Mouse (Mus musculus) 416B (cell line): ENCODE measurements at regions not wholly inside any gene's neighbourhood (a gene's known extent, or its start where the extent isn't known, plus 50 kb on each side); places are given as distances from the start of the nearest gene placed in this dataset.
A peak's percentile ranks its signal among the peaks of the same experiment; 100 is the strongest.

Source experiments
- DNase-seq: peaks from one replicate; pipeline ENCODE4 v3.0.0; 2011; ENCODE audit warnings: low read depth

DNA sequence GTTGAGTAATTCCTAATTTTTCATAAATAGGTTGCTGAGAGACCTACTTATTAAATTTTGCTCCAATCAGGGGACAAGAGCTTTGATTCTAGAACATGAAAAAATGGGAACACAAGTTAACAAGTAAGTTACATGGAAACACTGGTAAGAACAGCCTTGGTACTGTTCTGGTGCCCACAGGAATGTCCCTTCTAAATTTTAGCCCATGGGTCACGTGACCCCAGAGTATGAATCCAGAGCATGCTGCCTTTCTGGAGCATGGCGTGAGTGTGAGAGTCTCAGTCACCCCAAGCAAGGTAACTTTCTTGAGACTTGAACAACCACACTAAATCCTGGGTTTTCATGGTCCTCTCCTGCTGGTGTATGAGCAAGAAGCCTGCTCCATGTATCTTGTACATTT, 263.7 kb upstream of the Actbl2 start:
- no peak for DNase-seq

- no peak for DNase-seq
Observed at GRCm38 (mm10) chr13:110994596-110994995, 260.2 kb upstream of the Actbl2 start.

GRCm38 (mm10) chr13:111002670-111003069, 252.1 kb upstream of the Actbl2 start:
- no peak for DNase-seq

DNA sequence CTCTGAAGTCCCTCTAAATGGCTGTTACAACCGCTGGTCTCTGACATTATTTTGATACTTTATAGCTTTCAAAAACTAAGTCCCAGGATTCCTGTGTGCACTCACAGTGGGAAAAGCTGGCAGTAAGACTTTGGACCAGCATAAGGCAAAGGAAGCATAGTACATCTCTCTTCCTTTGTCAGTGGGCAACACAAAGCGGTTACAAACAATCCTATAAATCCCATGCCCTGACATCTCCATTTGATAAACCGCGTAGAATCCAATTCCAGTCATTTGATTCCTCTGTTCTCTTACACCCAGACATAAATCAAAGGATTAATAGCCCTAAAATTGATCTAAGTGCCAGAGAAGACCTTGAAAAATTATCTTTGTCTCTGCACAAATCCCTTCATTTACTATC, 240.7 kb upstream of the Actbl2 start:
- no peak for DNase-seq

- DNase-seq: no peak
Observed at GRCm38 (mm10) chr13:111030111-111030510, 224.7 kb upstream of the Actbl2 start.

GRCm38 (mm10) chr13:111031633-111032032, 223.2 kb upstream of the Actbl2 start:
- DNase-seq: no peak

DNA sequence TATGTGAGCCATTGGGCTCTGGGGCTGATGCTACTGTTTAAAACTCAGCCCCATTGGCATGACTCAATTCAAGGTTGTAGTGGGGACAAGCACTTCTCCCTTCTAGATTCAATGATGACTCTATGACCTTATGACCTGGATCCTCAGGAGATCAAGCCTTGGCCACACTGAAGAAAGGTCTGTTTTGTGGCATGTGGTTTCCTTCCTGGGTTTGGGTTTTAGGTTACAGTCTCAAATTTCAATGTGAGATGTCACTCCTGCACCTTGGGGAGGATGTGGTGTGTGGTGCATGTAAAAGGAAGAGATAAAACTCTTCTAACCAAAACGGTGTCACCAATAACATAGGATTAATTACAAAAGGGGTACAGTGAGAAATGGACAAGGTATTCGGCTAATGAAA, 211.2 kb upstream of the Actbl2 start:
- peak; percentile 98 for DNase-seq

DNA sequence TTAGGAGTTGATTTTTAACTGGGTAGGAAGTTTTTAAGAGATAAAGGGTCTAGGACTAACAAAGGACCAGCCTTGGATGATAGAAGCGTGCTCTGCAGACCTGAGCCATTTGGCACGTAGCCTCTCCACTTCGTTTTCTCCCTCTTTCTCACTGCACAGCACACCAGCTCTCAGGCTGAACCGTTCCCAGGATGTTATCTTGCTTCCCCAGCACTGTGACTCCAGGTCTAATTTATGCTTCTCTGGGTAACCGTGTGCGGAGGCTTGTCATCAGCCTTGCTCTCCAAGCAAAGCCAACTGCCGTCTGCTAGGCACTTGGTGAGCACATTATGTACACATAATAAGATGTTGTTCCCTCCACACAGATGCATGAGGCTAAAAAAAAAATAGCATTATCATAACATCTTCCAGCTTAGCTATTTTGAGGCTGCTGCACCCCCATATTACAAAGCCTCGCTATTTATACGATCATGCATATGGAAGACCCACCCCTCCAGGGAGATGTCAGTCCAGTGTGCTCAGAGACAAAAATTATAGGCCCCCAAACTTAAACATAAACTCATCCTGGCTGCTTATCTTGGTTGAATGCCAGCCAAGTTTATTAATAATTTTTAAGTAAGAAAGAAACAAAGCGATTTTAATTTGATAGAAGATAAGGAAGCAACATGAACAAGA, 210.3 kb upstream of the Actbl2 start:
- peak; percentile 94 for DNase-seq

- no peak for DNase-seq
Observed at GRCm38 (mm10) chr13:111050097-111050496, 204.7 kb upstream of the Actbl2 start.

DNA sequence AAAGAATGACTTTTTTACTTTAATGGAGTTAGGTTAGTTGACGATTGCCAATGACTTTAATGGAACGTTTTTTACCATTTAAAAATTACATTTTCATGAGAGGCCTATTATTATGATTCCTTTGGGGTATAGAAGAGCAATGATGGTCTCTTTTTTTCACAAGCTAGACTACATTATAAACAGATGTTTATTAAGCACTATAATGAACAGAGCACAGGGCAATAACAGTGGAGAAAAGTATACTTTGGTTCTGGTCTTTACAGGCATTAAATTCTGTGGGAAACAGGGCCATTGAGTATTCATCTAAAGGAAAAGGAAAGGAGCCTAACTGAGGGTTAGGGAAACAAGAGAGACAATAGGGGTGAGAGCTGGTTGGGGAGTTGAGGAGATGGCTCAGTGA, 199.0 kb upstream of the Actbl2 start:
- DNase-seq: no peak

DNA sequence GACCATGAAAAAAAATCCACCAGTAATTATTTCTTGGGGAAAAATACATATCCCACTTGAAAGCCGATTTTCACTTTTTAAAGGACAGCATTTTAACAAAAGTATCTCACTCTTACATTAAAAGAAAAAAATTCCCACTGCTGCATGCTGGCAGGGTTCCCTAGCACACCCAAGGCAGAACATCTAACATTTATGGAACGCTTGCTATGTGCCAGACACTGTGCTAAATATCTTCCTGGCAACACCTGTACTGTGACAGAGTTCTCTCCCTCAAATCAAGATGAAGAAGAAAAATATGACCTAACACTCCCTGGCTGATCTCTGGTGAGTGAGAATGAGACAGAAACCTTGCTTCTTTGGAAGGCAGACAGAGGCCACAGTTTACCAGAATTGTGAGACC, 167.1 kb upstream of the Actbl2 start:
- DNase-seq: no peak

GRCm38 (mm10) chr13:111096071-111096470, 158.7 kb upstream of the Actbl2 start:
- no peak for DNase-seq

DNA sequence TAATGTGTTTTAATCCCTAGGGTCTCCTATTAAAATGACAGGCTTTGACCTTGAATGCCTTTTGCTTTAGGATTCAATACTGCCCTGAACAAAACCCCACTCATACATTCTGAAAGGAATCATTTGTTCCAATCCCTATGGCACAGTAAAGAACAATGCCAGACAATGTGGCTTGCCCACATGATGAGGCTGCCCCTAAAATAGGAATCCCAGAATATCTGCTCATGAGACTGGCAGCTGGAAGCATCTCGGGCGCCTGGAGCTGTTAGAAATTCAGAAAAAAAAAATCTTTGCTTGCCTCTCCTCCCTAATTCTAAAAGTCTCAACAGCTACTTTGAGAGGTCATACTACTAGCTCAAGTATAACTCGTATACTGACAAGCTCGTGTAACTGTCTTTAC, 157.5 kb upstream of the Actbl2 start:
- DNase-seq: no peak

DNA sequence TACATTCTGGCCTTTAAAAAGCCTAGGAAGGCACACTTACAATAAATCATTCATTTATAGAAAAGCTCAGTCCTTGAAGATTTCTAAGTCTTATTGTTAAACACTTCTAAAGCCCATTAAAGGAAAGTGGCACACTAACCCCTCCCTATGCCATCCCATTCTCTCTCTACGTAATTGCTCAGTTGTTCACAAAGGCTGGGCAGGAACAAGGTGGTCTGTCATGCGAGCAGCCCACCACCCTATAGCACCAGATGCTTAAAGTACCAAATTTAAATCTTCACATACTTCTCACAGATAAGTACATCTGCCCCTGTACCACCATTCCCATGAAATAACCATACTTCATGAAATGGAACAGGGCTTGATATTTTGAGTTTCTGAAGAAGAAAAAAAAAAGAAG, 156.1 kb upstream of the Actbl2 start:
- DNase-seq: no peak

- no peak for DNase-seq
Observed at GRCm38 (mm10) chr13:111099252-111099651, 155.6 kb upstream of the Actbl2 start.

DNA sequence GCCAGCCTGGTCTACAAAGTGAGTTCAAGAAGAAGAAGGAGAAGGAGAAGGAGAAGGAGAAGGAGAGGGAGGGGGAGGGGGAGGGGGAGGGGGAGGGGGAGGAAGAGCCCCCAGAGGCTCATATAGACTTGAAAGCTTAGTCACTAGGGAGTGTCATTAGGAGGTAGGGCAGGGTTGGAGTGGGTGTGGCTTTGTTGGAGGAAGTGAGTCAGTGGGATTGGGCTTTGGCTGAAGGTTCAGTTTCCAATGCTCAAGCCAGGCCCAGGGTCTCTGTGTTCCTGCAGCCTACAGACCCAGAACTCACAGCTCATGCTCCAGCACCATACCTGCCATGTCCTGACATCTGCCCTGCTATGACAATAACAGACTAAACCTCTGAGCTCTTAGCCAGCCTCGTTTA, 154.4 kb upstream of the Actbl2 start:
- peak; percentile 60 for DNase-seq

- no peak for DNase-seq
Observed at GRCm38 (mm10) chr13:111104567-111105219, 150.1 kb upstream of the Actbl2 start.

- DNase-seq: peak; percentile 29
Observed at GRCm38 (mm10) chr13:111131108-111131507, 123.7 kb upstream of the Actbl2 start.

GRCm38 (mm10) chr13:111136392-111136791, 118.4 kb upstream of the Actbl2 start:
- no peak for DNase-seq

DNA sequence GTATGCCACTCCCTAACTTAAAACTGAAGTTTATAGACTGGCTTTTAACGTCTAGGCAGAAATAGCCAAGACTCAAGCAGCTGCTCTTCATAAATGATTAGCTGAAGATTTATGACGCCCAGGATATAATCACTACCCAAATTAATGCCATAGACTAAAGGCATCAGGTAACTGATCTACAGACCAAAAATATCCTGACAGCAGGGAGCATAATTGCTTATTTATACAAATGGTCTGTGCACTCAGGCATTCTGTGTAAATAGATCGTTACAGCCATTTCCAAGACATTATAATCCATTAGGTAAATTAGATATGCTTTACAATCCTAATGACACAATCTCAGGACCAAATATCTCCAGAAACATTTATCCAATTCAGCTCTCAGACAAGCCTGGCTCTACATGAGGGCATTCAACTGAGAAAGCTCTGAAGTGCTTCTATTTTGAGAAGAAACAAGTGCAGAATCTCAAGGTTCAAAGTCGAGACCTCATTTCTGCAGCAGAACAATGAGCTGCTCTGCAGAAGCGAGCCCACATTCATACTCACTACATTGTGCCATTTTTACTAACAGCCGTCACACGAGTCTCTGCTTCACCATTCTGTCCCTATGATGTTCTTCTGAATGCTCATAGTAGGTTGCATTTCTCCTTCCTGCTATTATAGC, 111.9 kb upstream of the Actbl2 start:
- no peak for DNase-seq

DNA sequence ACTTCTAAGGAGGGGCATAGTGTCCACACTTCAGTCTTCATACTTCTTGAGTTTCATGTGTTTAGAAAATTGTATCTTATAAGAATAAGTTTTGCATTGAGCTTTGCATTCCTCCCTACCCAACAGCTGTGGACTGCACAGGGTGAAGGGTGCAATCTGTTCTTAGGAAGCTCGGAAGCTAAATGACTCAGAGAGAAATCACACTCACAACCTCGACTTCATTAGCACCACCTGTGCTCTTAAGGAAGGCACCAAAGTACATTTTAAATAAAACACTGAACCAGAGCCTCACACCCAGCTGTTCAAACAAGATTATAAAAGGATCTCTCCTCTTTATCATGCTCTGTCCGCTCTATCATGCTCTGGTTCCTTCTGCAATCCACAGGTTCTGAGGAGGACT, 110.1 kb upstream of the Actbl2 start:
- DNase-seq: no peak

- no peak for DNase-seq
Observed at GRCm38 (mm10) chr13:111157921-111158638, 96.7 kb upstream of the Actbl2 start.

GRCm38 (mm10) chr13:111159498-111159897, 95.3 kb upstream of the Actbl2 start:
- DNase-seq: no peak
